Mouse (Mus musculus) lung, postnatal 14 days (tissue): ENCODE results near the gene Gm17949.
A peak's percentile ranks its signal among the peaks of the same experiment; 100 is the strongest.

ENCODE experiments used
- DNase-seq: peaks from one replicate; pipeline ENCODE4 v3.0.0; 2021

The Gm17949 gene

DNA sequence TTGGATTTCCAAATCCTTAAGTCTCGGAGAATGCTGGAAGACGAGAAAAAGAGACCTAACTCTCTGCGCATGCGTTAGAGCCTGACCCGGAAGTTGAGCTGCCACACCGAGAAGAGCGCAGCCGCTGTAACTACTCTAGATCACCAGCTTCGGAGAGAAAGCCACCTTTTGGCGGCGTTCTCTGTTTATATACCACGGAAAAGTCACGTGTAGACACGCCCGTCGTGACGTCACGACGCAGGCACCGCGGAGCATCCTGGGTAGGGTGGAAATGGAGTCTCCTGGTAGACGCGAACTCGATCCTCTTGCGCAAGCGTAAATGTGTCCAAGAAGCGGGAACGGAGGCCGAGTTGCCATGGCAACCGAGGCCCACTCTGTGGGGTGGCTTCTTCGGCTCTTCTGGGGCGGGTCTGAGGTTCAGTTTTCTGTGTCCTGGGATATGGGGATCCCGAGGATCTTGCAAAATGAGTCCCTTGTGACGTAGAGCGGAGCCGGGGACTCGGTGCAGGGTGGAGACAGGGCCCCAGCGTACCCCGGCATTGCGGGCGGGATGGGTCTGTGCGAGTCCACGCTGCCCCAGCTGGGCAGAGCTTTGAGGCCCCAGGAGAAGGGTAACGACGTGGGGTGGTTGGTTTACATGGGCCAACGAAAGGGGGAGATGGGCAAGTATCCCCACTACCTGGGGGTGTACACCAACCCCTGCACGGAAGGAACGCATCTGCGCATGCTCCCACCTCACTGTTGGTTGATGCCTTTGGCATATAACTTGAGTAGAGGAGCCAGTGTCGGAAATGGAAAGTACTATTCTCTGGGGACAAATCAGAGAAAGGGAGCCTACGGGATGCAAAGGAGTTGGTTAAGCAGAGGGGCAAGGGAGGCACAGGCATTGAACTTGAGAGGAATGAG, at the start of gene Gm17949, which contains the start of gene Gtf2f1:
Gene Gm17949 (plus strand): TSS at position 234 of the 906 bp plus-strand sequence.
Gene Gtf2f1 (minus strand): TSS at position 53 of the 906 bp plus-strand sequence.
- peak; percentile 92 for DNase-seq

DNA sequence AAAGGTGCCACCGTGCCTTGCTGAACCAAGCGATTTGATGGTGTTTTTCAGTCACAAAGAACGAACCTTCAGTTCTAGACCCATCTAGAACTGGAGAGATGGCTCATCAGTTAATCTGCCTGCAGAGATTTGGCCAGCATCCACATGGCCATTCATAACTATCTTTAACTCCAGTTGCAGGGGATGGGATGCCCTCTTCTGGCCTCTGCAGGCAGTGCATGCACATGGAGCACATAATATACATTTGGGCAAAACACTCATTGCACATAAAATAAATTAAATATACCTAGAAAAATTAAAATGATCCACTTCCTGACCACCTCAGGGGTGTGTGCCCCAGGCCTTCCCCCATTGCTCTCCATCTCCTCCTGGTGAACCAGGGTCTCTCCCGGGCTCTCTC, 49.4 kb upstream of the Gm17949 start:
- DNase-seq = no peak

DNA sequence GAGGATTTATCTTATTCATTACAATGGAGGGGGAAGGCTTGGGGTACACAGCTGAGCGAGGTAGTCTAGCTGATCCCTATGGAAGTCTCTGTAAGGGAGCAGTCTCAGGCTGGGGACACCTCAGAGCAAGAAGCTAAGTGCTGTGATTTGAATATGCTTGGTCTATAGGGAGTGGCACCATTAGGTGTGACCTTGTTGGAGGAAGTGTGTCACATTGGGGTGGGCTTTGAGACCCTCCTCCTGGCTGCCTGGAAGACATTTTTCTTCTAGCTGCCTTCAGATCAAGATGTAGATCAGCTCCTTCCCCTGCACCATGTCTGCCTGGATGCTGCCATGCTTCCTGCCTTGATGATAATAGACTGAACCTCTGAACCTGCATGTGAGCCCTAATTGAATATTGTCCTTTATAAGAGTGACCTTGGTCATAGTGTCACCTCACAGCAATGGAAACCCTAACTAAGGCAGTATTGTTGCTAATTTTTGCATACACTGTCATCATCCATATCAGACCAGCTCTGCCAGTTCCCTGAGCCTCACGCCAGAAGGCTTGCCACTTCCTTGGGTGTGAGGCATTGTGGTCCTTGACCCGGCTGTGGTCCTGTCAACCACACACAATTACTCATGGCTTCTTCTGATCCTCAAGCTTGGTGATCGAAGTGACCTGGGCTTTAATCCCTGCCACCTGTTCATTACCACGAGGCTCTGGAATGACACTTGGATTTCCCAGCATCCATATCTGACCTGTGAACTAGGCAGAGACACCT, 48.4 kb upstream of the Gm17949 start:
- DNase-seq = no peak

DNA sequence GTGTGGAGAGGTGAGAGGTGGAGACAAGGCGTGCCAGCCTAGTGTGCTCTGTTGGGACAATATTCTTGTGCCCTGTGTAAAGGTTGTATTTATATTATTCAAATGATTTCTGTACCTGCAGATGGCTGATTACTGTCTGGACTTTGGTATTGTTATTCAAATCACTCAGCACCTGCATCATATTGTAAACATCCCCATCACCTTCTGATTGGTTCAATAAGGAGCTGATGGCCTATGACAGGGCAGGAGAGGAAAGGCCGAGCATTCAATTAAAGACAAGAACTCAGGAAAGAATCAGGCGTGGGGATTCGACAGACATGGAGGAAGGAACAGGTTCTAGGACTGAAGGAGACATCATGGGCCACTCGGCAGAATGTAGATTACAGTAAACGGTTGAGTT, 47.6 kb upstream of the Gm17949 start:
- DNase-seq = no peak

DNA sequence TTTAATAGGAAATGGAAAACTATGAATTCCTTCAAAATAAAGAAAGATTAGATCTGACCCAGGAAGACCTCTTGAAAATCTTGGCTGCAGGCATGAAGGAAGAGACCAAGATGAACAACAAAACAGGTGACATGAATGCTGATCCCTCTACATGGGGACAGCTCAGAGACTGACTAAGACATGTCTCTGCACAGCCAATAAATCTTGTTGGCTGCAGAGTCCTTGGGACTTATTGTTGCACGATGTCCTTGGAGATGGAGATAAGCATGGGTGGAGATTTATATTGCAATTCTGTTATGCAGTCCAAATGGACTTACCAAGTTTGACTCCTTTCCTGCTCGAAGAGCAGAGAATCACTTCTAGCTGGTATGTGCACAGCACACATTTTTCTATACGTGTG, 41.9 kb upstream of the Gm17949 start:
- no peak for DNase-seq

DNA sequence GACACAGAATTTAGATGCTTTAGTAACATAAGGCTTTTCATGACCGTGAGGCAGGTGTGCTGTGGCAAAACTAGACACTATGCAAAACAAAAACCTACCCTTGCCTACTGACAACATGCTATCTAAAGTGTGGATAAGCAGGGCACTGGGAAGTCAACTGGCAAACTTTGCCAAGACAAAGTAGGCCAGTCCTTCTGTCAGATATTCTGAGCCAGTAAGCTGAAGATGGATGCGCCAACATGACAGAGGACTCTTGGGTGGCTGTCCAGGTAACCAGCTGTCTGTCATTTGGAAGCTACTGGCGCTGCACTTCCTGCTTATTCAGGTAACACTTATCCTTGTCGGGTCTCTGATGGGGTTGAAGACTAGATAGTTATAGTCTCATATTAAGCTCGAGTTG, 41.2 kb upstream of the Gm17949 start:
- no peak for DNase-seq

DNA sequence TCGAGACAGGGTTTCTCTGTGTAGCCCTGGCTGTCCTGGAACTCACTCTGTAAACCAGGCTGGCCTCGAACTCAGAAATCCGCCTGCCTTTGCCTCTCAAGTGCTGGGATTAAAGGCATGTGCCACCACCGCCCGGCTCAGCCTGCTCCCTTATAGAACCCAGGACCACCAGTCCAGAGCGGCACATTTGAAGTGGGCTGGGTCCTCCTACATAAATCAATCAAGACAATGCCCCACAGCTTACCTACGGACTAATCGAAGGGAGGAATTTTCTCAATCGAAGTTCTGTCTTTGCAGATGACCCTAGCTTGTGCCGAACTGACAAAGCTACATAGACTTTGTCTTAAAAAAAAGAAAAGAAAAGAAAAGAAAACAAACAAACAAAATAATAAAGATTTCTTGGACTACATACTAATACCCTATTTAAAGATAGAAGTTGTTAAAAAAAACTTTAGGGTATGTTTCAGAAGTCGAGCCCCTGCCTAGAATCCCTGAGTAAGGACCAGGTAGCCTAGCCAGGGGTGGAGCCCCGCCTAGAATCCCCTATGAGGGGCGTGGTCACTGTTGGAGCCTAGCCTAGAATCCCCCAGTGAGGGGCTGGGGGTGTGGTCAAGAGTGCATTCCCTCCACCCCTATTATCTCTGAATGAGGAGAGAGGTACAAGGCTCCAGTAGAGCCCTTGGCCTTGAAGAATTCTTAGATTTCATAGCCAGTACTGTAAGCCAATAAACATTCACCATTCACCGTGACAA, 37.1 kb upstream of the Gm17949 start:
- no peak for DNase-seq

DNA sequence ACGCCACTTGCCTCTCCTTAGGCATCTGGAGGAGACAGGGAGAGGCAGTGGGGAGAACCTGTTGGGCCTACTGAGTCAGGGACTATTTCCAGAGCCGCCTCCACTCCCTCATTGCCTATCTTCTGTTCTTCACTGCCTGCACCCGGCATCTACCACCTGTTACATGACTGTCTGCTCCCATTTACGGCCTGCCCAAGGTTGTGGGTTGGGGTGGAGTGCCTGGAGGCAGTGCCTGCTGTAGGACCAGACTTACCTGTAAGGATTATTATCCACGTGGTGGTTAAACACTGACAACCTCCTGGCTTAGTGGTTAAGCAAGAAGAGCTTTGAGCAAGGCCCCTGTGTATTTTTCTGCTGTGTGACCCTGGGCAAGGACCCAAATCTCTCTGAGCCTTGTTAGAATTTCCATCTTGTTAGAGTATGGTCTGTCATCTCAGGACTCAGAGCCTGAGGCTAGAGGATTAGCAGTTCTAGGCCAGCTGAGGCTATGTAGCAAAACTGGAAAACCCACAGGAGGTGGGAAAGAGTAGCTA, 36.5 kb upstream of the Gm17949 start:
- DNase-seq = no peak

DNA sequence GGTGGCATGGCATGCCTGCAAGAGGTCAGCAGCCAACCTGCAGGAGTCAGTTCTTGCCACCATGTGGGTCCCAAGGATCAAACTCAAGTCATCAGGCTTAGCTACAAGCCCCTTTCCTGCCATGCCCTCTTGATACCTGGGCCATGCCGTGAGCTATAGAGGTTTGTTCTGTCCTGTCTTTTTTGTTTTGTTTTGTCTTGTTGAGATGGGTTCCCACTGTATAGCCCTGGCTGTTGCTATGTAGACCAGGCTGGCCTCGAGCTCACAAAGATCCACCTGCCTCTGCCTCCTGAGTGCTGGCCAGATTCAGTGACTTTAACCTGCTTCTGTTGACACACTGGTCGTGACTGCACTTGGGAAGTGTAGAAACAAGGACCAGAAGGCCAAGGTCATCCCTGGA, 35.9 kb upstream of the Gm17949 start:
- DNase-seq = no peak

DNA sequence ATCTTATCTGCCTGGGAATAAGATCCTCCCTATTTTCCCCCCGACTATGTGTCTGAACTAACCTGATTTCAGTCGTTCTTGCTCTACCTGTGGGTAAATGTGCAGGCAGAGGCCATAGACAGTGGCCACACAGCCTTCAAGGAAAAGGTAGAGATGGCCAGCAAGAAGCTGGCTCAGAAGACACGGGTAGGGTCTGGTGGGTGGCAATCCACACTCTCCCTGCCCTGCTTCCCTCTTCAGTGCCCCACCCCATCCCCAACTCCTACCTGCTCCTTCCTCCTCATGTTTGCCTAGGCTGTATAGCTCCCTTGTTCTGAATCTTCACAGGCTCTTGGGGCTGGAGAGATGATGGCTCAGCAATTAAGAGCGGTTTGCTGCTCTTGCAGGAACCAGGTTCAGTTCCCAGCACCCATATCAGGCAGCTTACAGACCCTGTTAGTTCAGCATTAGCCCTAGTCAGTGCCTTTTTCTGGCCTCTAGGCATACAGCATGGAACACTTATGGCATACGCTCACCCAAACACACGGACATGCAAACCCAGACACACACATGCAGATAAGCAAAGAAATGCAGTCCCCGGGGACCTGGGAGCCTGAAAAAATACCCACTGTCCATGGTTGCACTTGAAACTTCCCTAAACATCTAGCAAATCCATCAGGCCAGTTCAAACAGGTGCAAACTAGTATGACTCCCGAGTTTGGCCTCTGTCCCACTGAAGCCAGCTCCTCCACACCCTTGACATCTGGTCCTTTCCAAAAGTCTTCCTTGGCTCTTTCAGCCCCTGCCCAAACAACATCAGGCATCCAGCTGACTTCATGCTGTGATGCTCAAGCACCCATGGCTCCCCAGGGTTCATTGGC, 34.5 kb upstream of the Gm17949 start:
- DNase-seq = no peak

DNA sequence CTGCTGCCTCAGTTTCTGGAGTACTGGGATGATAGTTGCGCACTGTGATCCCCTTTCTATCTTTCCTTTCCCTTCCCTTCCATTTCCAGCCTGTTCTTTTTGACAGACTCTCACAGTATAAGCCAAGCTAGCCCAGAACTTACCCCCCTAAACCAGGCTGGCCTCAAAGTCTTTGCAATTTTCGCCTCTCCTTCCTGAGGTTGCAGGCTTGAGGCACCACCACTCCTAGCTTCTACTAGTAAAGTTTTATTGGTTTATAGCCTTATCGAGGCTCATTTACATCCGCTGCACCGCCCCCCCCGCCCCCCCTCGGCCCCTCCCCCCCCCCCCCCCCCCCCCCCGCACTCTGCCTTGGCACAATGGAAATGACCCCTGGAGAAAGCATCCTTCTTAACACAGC, 31.7 kb upstream of the Gm17949 start:
- no peak for DNase-seq

DNA sequence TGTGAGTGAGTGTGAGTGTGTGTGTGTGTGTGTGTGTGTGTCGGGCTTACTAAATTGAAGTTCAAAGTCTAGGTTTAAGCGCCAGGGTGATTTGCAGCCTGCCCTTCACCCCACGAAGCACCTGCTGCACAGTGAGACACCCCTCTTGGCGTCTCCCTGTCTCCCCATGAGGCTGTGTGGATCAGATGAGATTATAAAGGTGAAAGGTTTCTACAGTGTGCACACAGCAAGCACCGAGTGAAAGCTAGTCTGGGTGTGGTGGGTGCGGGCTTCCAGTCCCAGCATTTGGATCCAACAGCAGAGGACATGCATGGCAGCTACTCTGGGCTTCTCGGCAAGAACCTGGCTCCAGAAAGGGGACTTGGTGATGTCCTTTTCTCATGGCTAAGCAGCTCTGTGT, 30.2 kb upstream of the Gm17949 start:
- DNase-seq = no peak

DNA sequence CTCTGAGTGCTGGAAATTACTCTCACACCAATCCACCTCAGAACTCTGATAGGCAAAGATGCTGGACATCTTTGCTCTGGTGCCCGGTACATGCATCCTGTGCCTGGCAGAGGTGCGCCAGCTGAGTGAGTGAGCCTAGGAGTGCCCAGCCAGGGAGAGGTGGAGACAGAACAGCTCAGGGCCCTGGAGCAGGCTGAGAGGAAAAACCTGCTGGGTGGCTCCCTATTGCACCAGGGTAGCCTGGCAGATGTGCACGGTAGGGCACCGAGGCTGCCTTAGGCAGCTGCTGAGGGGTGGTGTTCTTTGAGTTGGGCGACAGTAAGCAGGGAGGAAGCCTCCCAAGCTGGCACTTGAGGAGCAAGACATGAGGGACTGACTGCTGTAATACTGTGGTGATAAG, 29.3 kb upstream of the Gm17949 start, which contains the start of gene Acer1:
Gene Acer1 (minus strand): TSS at position 114 of the 400 bp plus-strand sequence.
- DNase-seq = no peak

DNA sequence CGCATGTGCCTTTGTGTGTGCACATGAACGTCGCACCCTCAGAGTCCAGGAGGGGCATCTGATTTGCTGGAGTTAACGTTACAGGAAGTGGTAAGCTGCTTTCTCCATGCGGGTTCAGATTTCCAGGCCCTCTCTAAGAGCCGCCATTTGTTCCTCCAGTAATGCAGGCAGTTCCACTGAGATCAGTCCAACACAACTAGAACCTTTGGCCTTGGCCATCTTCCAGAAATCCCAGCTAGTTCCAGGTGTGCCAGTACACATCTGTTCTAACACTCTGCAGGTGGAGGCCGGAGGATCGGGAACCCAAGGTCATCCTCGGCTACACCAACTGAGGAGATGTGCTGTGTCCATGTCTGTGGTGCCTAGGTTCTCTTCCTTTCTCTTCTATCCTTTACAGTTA, 26.4 kb upstream of the Gm17949 start:
- no peak for DNase-seq

DNA sequence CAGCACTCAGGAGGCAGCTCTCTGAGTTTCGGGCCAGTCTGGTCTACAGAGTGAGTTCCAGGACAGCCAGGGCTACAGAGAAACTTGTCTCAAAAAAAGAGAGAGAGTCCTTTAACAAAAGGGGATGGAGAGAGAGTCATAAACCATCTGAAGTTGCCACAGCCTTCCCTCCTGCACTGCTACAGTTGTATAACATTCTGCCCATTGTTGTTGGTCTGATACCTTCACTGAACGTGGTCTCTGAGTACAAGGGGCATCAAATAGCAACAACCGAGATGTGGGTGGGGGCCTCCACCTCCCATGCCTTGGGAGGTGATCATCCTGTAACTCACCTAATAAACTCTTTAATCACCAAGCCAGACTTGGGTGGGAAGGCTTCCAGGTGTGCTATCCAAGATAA, 25.6 kb upstream of the Gm17949 start:
- DNase-seq = no peak

DNA sequence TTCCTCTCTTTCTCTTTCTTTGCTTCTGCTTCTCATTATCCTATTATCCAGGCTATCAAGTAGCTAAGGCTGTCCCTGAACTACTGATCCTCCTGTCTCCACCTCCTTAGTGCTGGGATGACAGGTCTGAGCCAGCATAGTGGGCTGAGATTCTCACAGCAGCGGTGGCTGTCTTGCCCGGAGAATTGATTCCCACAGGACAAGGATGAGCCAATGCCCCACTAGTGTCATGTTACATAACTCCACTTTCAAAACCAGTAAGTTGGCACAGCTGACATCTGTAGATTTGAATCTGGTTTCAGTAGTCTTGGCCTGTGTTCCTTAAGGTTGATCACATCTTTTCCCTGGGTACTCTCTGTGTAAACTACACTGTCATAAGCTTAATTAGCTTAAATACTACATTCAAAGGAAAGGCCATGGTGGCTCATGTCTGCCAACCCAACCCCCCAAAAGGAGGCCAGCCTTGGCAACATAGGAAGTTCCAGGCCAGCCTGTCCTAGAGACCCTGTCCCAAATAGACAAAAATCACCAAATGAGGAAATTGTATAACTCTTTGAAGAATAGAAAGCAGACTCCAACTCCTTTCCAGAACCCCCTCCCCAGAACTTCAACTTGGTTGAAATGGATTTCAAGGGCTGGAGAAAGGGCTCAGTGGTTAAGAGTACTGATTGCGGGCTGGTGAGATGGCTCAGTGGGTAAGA, 25.0 kb upstream of the Gm17949 start:
- DNase-seq = no peak

DNA sequence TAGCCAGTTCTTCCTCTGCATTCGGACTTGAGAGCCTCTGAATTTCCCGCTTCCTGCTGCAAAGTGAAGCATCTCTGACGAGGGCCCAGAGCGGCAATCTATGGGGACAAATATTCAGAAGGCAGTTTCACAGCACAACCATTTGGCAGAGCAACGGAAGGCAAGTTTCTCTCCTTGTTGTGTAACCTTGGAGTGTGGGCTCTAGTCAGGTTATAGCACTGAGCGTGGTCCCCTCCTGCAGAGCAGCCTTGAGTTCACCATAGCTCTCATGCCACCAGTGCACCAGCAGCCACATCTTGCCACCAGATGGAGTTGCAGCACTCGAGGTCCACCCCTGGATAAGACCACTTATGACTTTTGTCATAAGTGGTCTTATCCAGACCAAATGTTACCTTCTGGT, 22.8 kb upstream of the Gm17949 start:
- no peak for DNase-seq

DNA sequence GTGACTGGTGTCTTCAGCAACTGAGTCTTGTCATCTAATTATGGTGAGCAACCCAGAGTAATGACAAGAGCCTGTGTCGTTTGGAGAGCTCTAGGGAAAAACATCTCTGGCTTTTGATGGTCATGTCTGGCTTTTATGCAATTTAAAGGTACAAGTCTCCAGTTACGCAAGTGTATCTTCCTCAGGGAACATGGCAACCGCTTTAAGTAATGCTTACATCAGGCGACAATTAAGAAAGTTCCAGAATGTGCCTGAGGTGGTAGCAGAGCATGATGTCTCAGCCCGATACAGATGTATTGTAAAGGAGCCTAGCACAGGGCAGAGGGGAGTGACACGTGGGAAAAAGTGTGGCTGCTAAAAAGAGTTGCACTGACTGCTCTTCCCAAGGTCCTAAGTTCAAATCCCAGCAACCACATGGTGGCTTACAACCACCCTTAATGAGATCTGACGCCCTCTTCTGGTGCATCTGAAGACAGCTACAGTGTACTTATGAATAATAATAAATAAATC, 22.3 kb upstream of the Gm17949 start:
- DNase-seq = no peak

DNA sequence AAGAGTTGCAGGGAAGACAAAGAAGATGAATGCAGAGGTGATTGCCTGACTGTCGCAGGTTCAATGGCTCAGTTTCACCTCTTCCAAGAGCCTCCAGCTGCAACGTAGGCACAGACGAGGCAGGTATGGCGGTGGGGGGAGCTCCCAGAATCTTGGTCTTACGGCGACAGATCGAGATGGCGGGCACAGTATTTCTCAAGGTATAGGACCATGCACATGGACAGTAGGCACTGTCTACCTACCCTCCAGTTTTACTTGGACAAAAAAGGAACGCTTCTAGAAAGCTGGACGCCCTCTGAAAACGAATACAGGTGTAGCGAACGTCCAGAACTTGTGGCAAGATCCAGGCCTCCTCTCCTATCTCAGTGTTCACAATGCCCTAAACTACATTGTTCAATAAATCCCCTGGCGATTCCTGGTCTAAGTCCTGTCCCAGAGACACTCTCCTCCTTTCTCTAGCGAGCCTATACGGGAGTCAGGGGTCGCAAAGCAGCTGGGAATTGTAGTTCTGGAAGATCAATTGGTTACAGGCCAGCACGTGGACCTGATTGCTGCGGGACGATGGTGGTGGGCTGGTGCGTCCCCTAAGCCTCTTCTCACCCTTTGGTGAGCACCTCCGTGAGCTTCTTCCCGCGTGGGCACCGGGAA, 21.7 kb upstream of the Gm17949 start:
- DNase-seq = peak; percentile 77

DNA sequence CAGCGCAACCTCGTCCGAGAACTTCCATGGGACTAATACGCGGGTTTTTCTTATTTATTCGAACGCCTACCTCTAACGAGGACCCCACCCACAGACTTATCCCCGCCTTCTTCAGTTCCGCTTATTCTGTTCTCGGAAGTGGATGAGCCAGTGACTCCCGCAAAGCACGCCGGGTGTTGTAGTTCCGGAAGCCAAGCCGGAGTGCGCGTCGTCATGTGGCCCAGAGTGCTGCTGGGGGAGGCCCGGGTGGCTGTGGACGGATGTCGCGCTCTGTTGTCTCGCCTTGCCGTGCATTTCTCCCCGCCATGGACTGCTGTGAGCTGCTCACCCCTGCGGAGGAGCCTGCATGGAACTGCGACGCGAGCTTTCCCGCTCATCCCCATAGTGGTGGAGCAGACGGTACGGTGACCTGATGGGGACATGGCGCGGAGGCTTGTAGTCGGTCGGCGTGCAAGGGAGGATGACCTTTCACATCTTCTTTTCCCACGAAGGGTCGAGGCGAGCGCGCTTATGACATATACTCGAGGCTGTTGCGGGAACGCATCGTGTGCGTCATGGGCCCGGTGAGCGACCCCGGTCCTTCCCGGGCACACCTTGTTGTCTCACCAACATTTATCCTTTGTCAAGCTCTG, 21.0 kb upstream of the Gm17949 start, which contains the start of gene Clpp:
Gene Clpp (plus strand): TSS at position 191 of the 632 bp plus-strand sequence.
- DNase-seq = peak; percentile 94
